Mouse (Mus musculus) midbrain, embryonic 11.5 days (tissue): ENCODE measurements around the gene Fubp1. TPM values are rescaled to one million over a fixed set of nuclear protein-coding genes. Genes with fewer than 3 reads are reported as not detected.
A peak's percentile ranks its signal among the peaks of the same experiment; 100 is the strongest.

Experiments
- ATAC-seq: fragments of 200-750 bp; cut with Nextera tagmentation; 2 replicates; pipeline ENCODE4 v1.8.0; 2017; ENCODE audit warnings: moderate TSS enrichment, moderate library complexity; ENCODE audit not compliant: low FRiP score
- DNase-seq: peaks from one replicate; pipeline ENCODE4 v3.0.0; 2015; ENCODE audit warnings: low spot score; ENCODE audit errors: missing footprints
- H3K27ac ChIP-seq: fragments of 300-500 bp; sonication (generic); 2 replicates; pipeline ENCODE4 v1.5.1; 2014; ENCODE audit warnings: low read depth, low read length
- H3K27me3 ChIP-seq: fragments of 300-500 bp; sonication (generic); 2 replicates; pipeline ENCODE4 v1.6.1; 2014; ENCODE audit warnings: mild to moderate bottlenecking, low read length, moderate library complexity, mixed read lengths; ENCODE audit not compliant: control insufficient read depth, insufficient read depth
- H3K36me3 ChIP-seq: fragments of 300-500 bp; sonication (generic); 2 replicates; pipeline ENCODE4 v1.6.1; 2014; ENCODE audit warnings: mild to moderate bottlenecking, low read length, moderate library complexity, mixed read lengths; ENCODE audit not compliant: control insufficient read depth, insufficient read depth
- H3K4me1 ChIP-seq: fragments of 300-500 bp; sonication (generic); 2 replicates; pipeline ENCODE4 v1.6.1; 2014; ENCODE audit warnings: low read length; ENCODE audit not compliant: control insufficient read depth, insufficient read depth
- H3K4me2 ChIP-seq: fragments of 300-500 bp; sonication (generic); 2 replicates; pipeline ENCODE4 v1.6.1; 2014; ENCODE audit warnings: mild to moderate bottlenecking, moderate library complexity
- H3K4me3 ChIP-seq: fragments of 300-500 bp; sonication (generic); 2 replicates; pipeline ENCODE4 v1.5.1; 2014; ENCODE audit warnings: low read depth, low read length
- H3K9ac ChIP-seq: fragments of 300-500 bp; sonication (generic); 2 replicates; pipeline ENCODE4 v1.6.1; 2014; ENCODE audit warnings: low read length
- H3K9me3 ChIP-seq: fragments of 300-500 bp; sonication (generic); 2 replicates; pipeline ENCODE4 v1.6.1; 2016; ENCODE audit warnings: low read length; ENCODE audit not compliant: control insufficient read depth
- WGBS: fragments of 180-500 bp; shearing (Covaris S2); extraction: QIAGEN DNeasy Blood & Tissue Kit; methylation state at CpG from one replicate; pipeline ENCODE4 v1.1.7; 2014; 5-methylcytosine and 5-hydroxymethylcytosine counted together
- polyA plus RNA-seq: library from polyadenylated mRNA; unstranded; fragments of >200 nt; fragmentation: Nextera tagmentation; extraction: Ambion mirVana; gene quantifications from 2 replicates; pipeline ENCODE4 v1.2.1, GENCODE M21; 2014

The Fubp1 gene
- polyA plus RNA-seq, 1 experiment from 2014 or later: 452 TPM

DNA sequence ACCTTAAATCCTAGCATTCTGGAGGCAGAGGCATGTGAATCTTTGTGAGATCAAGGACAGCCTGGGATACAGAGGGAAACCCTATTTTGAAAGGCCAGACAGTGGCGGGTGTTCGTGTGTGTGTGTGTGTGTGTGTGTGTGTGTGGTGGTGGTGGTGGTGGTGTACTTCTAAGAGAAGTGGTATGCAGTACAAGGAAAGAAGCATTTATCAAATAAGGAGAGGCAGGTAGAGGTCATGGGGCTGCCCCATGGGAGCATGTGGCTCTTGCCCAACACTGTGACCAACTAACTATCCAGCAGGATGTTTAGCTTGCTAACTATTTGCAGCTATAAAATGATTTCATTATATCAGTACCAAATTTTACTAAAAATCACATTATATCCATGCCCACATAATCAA, 8.6 kb upstream of the Fubp1 start:
- Histone ChIP-seq H3K4me1 (no peaks in the 10 kb centered on the region), H3K9ac (no peak overlapping the region), H3K4me2 (no peak overlapping the region), H3K36me3 (no peaks in the 10 kb centered on the region), H3K27ac (no peak overlapping the region), H3K9me3 (no peaks in the 10 kb centered on the region), H3K27me3 (no peaks in the 10 kb centered on the region), H3K4me3 (no peak overlapping the region)
- 83% methylated on average over 2 of the region's 2 CpGs for WGBS
- no peak for DNase-seq
- no peak for ATAC-seq

DNA sequence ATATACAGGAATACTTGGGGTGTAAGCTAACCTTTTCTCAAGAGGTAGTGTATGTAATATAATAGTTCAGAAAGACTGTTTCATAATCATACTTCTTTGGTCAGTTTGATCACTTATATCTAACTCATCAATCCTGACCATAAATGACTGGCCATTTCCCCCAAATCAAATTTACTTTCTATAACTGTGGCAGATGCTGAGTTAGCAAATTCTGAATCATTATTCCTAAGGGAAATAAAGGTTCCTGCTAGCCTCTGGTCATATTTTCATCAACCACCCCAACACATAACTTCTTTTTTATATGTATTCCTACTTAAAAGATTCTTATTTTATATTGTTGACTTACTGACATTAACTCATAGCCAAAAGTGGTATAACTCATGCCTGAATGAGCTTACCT, 7.3 kb upstream of the Fubp1 start:
- H3K9me3 ChIP-seq: no peaks in the 10 kb centered on the region
- no peak overlapping the region for H3K9ac ChIP-seq
- no peak overlapping the region for H3K27ac ChIP-seq
- H3K27me3 ChIP-seq: no peaks in the 10 kb centered on the region
- H3K4me1 ChIP-seq: no peaks in the 10 kb centered on the region
- DNase-seq (no peak), ATAC-seq (no peak)
- no peak overlapping the region for H3K4me3 ChIP-seq
- H3K36me3 ChIP-seq: no peaks in the 10 kb centered on the region
- no peak overlapping the region for H3K4me2 ChIP-seq

DNA sequence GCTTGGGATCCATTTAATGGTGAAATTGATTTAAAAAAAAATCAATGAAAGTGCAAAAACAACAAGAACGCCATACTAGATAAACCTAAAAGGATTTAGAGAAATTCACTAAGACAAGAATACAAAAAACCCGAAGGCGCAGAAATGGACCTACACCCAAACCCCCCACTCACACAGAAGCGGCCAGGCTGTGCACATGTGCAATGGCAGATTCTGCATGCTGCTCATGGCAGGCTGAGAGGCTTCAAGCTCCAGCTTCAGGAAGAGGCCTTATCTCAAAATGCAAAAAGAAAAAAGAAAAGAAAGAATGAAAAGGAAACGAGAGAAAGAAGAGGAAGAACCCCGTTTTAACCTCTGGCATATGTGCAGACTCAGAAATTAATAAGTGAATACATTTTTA, 6.8 kb upstream of the Fubp1 start:
- 89% methylated on average over 6 of the region's 6 CpGs for WGBS

DNA sequence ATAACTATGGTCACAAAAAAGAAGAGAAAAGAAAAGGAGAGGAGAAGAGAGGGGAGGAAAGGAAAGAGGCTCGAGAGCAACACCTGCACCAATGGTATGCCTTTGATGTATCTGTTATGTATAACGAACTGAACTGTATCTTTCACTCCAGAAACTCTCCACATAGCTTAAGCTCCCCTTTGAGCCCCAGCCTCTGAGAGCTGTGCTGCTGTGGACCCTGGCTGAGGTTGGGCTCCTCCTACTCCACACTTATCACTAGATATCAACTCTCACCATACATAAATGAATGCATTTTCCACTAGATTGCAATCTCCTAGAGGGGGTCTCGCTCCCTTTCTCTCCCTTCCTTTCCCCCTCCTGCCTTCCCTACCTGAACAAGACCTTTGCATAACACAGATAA, 6.2 kb upstream of the Fubp1 start:
- no peak overlapping the region for H3K4me2 ChIP-seq
- WGBS: 79% methylated on average over 3 of the region's 3 CpGs
- no peak for ATAC-seq

More for the DNA sequence above, 6.8 kb upstream of the Fubp1 start:
- Histone ChIP-seq H3K9ac (no peak overlapping the region), H3K36me3 (no peaks in the 10 kb centered on the region), H3K4me2 (no peak overlapping the region), H3K9me3 (no peaks in the 10 kb centered on the region), H3K4me1 (peaks cover 2% of the 10 kb centered on the region), H3K27ac (no peak overlapping the region), H3K27me3 (no peaks in the 10 kb centered on the region), H3K4me3 (no peak overlapping the region)
- no peak for DNase-seq
- ATAC-seq: no peak

DNA sequence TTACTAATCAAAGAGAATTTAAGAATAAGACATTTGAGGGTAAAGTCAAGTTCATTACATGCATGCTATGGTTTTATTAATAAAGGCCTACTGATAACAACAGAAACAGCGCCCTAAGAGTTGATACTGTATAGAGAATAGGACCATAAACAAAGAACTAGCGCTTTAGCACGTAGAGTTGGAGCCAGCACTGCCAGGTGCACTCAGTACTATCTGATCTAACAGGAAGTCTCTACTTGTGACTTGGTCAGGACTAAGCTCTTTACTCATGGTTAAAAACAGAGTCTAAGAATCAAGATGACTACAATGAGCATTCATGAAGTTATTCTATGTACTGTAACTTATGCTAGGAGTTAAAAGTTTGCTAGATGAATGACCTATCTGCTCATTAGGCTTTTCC, 5.6 kb upstream of the Fubp1 start:
- ATAC-seq: no peak
- H3K4me2 ChIP-seq: no peak overlapping the region
- H3K4me1 ChIP-seq: peaks cover 10% of the 10 kb centered on the region
- H3K36me3 ChIP-seq: no peaks in the 10 kb centered on the region
- H3K9me3 ChIP-seq: no peaks in the 10 kb centered on the region
- no peak for DNase-seq
- H3K27ac ChIP-seq: no peak overlapping the region
- H3K4me3 ChIP-seq: no peak overlapping the region
- 89% methylated on average over 3 of the region's 3 CpGs for WGBS
- no peak overlapping the region for H3K9ac ChIP-seq
- H3K27me3 ChIP-seq: no peaks in the 10 kb centered on the region

More for the DNA sequence above, 6.2 kb upstream of the Fubp1 start:
- Histone ChIP-seq H3K4me1 (peaks cover 6% of the 10 kb centered on the region), H3K9me3 (no peaks in the 10 kb centered on the region), H3K36me3 (no peaks in the 10 kb centered on the region), H3K27ac (no peak overlapping the region), H3K9ac (no peak overlapping the region), H3K4me3 (no peak overlapping the region), H3K27me3 (no peaks in the 10 kb centered on the region)
- DNase-seq: no peak

DNA sequence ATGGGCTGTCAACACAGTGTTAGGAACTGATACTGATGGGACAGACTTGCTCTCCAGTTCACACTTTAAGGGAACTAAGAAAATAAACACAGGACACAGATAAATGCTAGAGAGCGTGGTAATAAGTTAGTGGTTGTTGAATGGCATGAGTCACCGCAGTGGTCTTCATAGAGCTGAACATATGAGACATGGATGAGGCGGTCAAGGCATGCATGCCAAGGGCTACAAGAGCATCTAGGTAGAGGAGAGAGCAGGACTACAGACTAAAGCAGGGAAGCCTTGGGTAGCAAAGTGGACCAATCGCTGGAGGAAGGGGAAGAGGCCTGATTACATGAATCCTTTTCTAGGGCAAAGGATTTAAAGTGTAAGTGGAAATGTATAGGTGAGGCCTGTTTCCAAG, 3.1 kb upstream of the Fubp1 start:
- no peaks in the 10 kb centered on the region for H3K9me3 ChIP-seq

DNA sequence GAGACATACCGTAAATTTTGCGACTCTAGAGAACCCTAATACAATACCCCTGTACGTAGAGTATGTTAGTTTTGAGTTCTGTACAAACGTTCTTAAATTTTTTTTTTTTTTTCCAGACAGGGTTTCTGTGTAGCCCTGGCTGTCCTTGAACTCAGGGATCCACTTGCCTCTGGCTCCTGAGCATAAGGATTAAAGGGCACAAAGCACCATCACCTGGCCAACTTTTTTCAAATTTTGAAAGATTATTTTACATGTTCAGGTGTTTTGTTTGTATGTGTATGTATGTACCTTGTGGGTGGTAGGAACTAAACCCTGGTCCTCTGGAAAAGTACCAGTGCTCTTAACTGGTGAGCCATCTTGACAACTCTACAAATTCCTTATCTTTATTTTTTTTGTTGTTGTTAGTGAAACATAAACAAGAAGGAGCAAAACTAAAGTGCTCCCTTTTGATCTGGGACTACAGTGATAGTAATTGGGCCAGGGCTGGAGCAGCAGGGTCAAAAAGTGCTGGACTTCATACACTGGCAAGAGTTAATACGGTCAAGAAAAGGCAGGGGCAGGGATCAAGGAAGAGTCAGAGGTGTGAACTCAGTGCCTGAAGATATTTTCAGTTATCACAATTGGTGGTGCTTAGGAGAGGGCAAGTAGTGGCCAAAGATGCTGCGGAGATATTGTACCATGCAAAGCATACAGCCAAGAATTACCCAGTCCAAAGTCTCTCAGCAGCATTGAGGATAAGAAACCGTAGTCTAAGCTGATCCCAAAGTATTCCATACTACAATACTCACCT, 1.9 kb upstream of the Fubp1 start:
- Histone ChIP-seq H3K27ac (no peak overlapping the region), H3K9ac (no peak overlapping the region), H3K36me3 (no peaks in the 10 kb centered on the region), H3K4me3 (no peak overlapping the region), H3K4me1 (peaks cover 25% of the 10 kb centered on the region), H3K4me2 (no peak overlapping the region), H3K9me3 (no peaks in the 10 kb centered on the region), H3K27me3 (no peaks in the 10 kb centered on the region)
- 92% methylated on average over 7 of the region's 7 CpGs for WGBS
- no peak for DNase-seq
- ATAC-seq: no peak

More for the DNA sequence above, 3.1 kb upstream of the Fubp1 start:
- no peak for DNase-seq
- no peak for ATAC-seq
- Histone ChIP-seq H3K4me3 (no peak overlapping the region), H3K27ac (no peak overlapping the region), H3K27me3 (no peaks in the 10 kb centered on the region), H3K4me2 (no peak overlapping the region), H3K9ac (no peak overlapping the region), H3K36me3 (no peaks in the 10 kb centered on the region), H3K4me1 (peaks cover 14% of the 10 kb centered on the region)
- WGBS: 98% methylated on average over 4 of the region's 4 CpGs

DNA sequence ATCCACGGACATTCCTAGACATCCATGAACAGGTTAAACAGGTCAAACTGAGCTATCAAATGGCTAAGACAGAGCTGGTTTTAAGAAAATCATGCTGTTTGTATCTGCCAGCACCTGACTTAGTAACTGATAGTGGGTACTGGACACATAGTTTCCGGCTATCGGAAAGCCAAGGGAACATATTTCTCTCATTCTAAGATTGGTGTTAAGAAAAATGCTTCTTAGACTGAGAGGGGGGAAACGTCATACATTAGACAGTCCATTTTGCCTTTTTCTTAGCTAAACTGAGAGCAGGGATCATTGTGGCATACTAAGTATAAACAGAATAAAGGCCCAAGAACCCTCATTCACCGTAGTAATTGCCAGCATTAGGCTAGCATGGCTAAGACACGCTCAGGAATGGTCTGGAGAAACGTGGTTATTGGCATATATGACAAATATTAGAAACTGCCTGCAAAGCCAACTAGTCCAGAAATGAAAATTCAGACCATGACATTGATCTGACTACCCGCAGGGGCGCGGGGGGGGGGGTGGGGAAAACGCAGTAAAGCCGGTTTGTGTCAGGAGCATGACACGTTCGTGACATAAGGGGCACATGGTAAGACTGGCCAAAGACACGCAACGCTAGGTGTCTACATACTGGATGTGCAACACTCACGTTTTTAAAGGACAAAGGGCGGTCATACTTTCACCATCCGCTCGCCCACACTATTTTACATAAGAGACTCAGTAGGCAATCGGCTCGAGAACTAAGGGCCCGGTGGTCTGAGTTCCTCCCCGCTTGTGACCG, 850 bp upstream of the Fubp1 start:
- peaks cover 27% of the 10 kb centered on the region for H3K4me1 ChIP-seq
- WGBS: 8% methylated on average over 25 of the region's 25 CpGs
- H3K9ac ChIP-seq: peak overlapping the region; percentile 100
- ATAC-seq: peak; percentile 47
- H3K9me3 ChIP-seq: no peaks in the 10 kb centered on the region
- no peaks in the 10 kb centered on the region for H3K27me3 ChIP-seq
- H3K4me3 ChIP-seq: peak overlapping the region; percentile 98
- H3K27ac ChIP-seq: peak overlapping the region; percentile 99
- H3K4me2 ChIP-seq: peak overlapping the region; percentile 89
- DNase-seq: peak; percentile 96
- H3K36me3 ChIP-seq: no peaks in the 10 kb centered on the region

DNA sequence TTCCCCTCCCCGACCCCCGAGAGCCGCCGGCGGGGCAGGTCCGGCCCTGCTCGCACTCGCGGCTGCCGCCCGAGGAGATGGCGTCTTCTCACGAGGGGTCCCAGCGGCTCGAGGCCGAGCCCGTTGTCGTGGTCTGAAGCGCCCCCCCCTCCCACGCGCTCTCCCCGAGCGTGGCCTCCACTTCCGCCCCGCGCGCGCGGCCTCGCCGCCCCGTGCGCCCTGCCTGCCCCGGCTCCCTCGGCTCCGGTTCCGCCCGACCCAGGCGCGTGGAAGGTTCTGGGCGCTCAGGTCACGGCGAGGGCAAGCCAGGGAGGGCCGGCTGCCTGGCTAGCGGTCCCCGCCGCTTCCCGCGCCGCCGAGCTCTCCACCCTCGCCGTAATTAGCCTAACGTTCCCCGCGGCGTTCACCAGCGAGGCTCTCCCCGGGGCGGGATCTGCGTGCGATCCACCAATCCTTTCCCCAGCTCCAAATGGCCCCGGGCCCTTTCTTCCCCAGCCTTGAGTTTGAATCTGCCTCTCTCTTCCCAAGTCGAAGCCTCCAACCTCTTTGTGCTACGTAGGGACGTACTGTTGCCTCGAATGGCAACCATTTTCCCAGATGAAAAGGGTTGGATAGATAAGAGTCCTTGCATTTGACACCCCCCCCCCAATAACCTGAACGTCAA, 638 bp downstream of the Fubp1 start:
- under 1% methylated on average over 52 of the region's 68 CpGs for WGBS
- DNase-seq (peak; percentile 94), ATAC-seq (peak; percentile 68)
- Histone ChIP-seq H3K36me3 (no peaks in the 10 kb centered on the region), H3K27ac (peak overlapping the region; percentile 99), H3K9me3 (no peaks in the 10 kb centered on the region), H3K9ac (peak overlapping the region; percentile 100), H3K4me2 (peak overlapping the region; percentile 58), H3K4me3 (peak overlapping the region; percentile 98), H3K4me1 (peaks cover 27% of the 10 kb centered on the region), H3K27me3 (no peaks in the 10 kb centered on the region)
